Mouse (Mus musculus) forebrain, embryonic 11.5 days (tissue): ENCODE results near the gene Acvrl1. TPM values are rescaled to one million over a fixed set of nuclear protein-coding genes. Genes with fewer than 3 reads are reported as not detected.

Experiments used
- ATAC-seq: fragments of 200-750 bp; cut with Nextera tagmentation; replicated peaks from 2 replicates; pipeline ENCODE4 v1.8.0; 2017; ENCODE audit warnings: moderate TSS enrichment; ENCODE audit not compliant: low FRiP score
- DNase-seq: peaks from one replicate; pipeline ENCODE4 v3.0.0-alpha.2; 2017; ENCODE audit warnings: low spot score
- H3K27ac ChIP-seq: fragments of 300-500 bp; sonication (generic); 2 replicates; pipeline ENCODE4 v1.5.1; 2014; ENCODE audit warnings: low read depth, low read length
- H3K27me3 ChIP-seq: fragments of 300-500 bp; sonication (generic); 2 replicates; pipeline ENCODE4 v1.6.1; 2014; ENCODE audit warnings: mild to moderate bottlenecking, low read length, mixed read lengths; ENCODE audit not compliant: control insufficient read depth, insufficient read depth
- H3K36me3 ChIP-seq: fragments of 300-500 bp; sonication (generic); 2 replicates; pipeline ENCODE4 v1.6.1; 2014; ENCODE audit warnings: mild to moderate bottlenecking, low read length, moderate library complexity, mixed read lengths; ENCODE audit not compliant: control insufficient read depth, insufficient read depth
- H3K4me1 ChIP-seq: fragments of 300-500 bp; sonication (generic); replicated peaks from 2 replicates; pipeline ENCODE4 v1.6.1; 2014; ENCODE audit warnings: low read length, mixed read lengths; ENCODE audit not compliant: control insufficient read depth, insufficient read depth
- H3K4me2 ChIP-seq: fragments of 300-500 bp; sonication (generic); 2 replicates; pipeline ENCODE4 v1.6.1; 2014; ENCODE audit warnings: low read depth, mild to moderate bottlenecking, low read length, moderate library complexity, mixed read lengths; ENCODE audit not compliant: severe bottlenecking
- H3K4me3 ChIP-seq: fragments of 300-500 bp; sonication (generic); 2 replicates; pipeline ENCODE4 v1.5.1; 2014; ENCODE audit warnings: low read depth, low read length
- H3K9ac ChIP-seq: fragments of 300-500 bp; sonication (generic); 2 replicates; pipeline ENCODE4 v1.6.1; 2014; ENCODE audit warnings: low read length
- H3K9me3 ChIP-seq: fragments of 300-500 bp; sonication (generic); 2 replicates; pipeline ENCODE4 v1.6.1; 2016; ENCODE audit warnings: low read length, mixed read lengths; ENCODE audit not compliant: control insufficient read depth
- WGBS: fragments of 180-500 bp; shearing (Covaris S2); extraction: QIAGEN DNeasy Blood & Tissue Kit; methylation state at CpG from one replicate; pipeline ENCODE4 v1.1.7; 2014; 5-methylcytosine and 5-hydroxymethylcytosine counted together
- polyA plus RNA-seq: library from polyadenylated mRNA; unstranded; fragments of >200 nt; fragmentation: Nextera tagmentation; extraction: Ambion mirVana; gene quantifications from 2 replicates; pipeline ENCODE4 v1.2.1, GENCODE M21; 2014

Acvrl1 gene
- polyA plus RNA-seq, 1 experiment from 2014 or later, result 7.2 TPM

DNA sequence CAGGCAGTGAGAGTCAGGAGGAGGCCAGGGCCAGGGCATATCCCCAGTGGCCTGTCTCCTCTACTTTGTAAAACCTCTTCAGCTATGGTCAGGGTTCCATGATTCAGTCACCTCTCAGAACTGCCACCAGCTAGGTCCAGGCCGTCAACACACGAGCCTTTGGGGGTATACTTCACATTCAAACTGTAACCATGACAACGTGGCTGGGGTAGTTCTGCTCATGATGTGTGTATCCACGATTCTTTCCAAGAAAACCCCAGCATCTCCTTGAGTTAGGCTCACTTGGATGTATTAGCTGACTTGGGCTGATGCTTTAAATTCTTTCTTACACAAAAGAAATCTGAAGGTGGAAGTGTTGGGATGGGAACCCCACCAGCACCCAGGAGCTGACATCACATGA is 40.0 kb upstream of the Acvrl1 start:
- Histone ChIP-seq H3K27ac (no peak overlapping the region), H3K9me3 (no peaks in the 10 kb centered on the region), H3K27me3 (no peaks in the 10 kb centered on the region), H3K4me3 (no peak overlapping the region), H3K36me3 (no peaks in the 10 kb centered on the region), H3K4me1 (peaks cover 9% of the 10 kb centered on the region), H3K4me2 (no peak overlapping the region), H3K9ac (no peak overlapping the region)
- DNase-seq, result no peak
- no peak for ATAC-seq
- WGBS, result 51% methylated on average over 4 of the region's 4 CpGs

DNA sequence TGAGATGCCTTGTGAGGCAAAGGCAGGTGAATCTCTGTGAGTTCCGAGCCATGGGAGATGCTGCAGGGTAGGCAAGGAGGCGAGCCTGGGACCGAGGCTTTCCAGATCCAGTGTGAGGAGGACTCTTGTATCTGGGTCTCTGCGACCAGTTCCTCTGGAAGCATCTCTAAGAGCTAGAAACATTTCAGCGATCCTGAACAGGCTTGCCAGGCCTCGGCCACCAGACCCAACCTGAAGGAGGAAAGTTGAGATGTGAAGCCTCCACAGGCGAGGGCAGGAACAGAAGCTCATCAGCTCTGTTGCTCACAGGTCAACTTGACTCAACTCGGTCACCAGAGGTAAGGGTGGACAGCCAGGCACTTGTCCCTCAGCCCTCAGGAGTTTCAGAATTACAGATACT is 36.8 kb upstream of the Acvrl1 start:
- DNase-seq (no peak), ATAC-seq (no peak)
- Histone ChIP-seq H3K4me1 (peaks cover 12% of the 10 kb centered on the region), H3K9me3 (no peaks in the 10 kb centered on the region), H3K27me3 (no peaks in the 10 kb centered on the region), H3K4me2 (no peak overlapping the region), H3K4me3 (no peak overlapping the region), H3K9ac (no peak overlapping the region), H3K36me3 (no peaks in the 10 kb centered on the region), H3K27ac (no peak overlapping the region)
- WGBS, result 93% methylated on average over 8 of the region's 8 CpGs

DNA sequence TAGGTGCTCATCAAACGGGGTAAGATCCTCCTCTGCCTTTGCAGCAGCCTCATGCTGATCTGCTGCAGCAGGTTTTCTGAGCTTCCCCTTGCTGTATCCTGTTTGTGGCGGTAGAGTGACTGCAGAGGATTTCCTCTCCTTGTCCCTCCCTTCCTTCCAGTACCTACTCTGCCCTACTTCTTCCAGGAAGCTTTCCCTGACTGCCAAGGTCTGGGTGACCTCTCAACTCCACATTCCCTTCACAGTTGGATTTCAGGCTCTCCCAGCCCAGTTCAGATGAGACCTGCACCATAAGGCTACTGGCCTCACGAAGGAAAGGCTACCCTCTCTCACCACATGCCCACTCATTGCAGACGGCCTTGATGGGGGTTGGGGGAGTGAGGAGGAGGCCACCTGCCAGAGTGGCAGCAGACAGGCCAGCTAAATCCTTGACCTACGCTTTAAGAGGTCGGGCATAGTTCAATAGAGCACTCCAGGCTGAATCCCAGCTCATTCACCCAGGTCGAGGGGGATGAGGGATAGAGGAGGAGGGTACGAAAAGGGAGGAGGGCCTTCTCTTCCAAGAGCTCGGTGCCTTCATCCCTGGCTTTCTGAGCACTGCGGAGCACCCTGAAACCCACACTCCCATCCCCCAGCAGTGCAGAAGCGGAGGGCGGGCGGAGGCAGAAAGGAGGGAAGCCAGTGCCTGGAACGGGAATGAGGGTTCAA is 36.0 kb upstream of the Acvrl1 start:
- peaks cover 12% of the 10 kb centered on the region for H3K4me1 ChIP-seq
- peak overlapping the region; percentile 34; the same call in 1 of the 2 replicates for H3K4me2 ChIP-seq
- 15% methylated on average over 14 of the region's 14 CpGs for WGBS
- no peaks in the 10 kb centered on the region for H3K36me3 ChIP-seq
- no peak for DNase-seq
- H3K9me3 ChIP-seq, result no peaks in the 10 kb centered on the region
- H3K27me3 ChIP-seq, result no peaks in the 10 kb centered on the region
- peak; percentile 23 for ATAC-seq
- H3K27ac ChIP-seq, result peak overlapping the region; percentile 55
- 0 out of 2 replicates have a peak overlapping the region, but pooled peaks have one; percentile 11 for H3K4me3 ChIP-seq
- H3K9ac ChIP-seq, result peak overlapping the region; percentile 29

DNA sequence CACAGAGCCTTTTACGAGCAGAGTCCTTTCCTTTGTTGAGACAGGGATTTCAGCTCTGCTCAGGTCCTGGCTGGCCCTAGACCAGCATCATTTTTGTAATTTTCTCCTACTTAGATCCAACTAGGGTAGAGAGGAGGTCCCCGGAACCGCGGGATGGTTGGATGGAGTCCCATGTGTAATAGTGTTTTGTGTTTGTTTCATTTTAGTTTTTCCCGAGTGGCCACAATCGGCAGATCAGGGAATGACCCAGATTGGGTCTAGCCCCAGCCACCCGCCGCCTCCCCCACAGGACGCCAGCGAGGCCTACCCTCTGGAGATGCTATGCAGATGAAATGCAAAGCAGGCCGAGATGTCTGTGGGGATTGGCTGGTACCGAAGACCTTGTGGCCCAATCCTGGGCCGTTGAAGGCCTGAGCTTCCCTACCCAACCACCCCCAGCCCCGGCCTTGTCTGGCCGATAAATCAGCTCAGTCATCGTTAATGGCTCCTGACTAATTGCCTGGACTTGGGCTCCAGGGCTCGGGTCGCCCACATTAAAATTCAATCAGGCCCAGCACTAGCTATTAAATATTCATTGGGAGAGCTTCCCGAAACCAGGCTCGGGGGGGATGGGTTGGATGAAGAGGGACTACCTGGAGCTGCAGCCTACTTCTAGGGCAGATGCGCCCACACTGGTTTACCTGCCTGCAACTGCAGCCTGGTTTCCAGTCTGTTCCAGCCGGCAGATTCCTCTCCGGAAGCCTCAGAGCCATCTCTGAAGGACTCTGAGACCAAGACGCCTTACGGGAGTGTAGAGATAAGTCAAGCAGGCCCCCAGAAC is 35.3 kb upstream of the Acvrl1 start:
- WGBS, result 10% methylated on average over 25 of the region's 25 CpGs
- peaks cover 17% of the 10 kb centered on the region for H3K4me1 ChIP-seq
- no peaks in the 10 kb centered on the region for H3K36me3 ChIP-seq
- no peaks in the 10 kb centered on the region for H3K27me3 ChIP-seq
- no peaks in the 10 kb centered on the region for H3K9me3 ChIP-seq
- 0 out of 2 replicates have a peak overlapping the region, but pooled peaks have one; percentile 11 for H3K4me3 ChIP-seq
- peak overlapping the region; percentile 34 for H3K4me2 ChIP-seq
- DNase-seq (peak; percentile 81), ATAC-seq (peak; percentile 88)
- peak overlapping the region; percentile 29 for H3K9ac ChIP-seq
- peak overlapping the region; percentile 55 for H3K27ac ChIP-seq

DNA sequence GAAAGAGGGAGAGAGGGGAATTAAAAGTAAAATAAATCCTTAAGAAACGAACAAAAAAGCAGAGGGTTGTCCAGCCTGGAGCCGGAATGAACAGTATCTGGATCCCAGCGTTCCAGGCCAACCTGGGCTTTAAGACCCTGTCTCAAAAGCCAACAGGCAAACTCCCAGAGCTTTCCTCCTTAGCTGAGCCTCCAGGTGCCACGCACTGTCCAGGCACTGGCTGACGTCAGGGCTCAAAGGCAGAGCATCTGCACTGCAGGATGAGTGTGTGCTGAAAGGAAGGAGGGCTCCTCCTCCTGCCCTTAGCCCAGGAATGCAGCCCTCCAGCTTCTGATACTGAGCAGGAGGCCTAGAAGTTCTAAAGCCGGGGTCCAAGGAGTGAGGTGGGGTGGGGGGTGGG is 34.3 kb upstream of the Acvrl1 start:
- Histone ChIP-seq H3K4me3 (no peak overlapping the region), H3K27me3 (no peaks in the 10 kb centered on the region), H3K9me3 (no peaks in the 10 kb centered on the region), H3K4me1 (peaks cover 20% of the 10 kb centered on the region), H3K27ac (no peak overlapping the region), H3K36me3 (no peaks in the 10 kb centered on the region), H3K4me2 (no peak overlapping the region), H3K9ac (no peak overlapping the region)
- ATAC-seq, result no peak
- no peak for DNase-seq
- 33% methylated on average over 6 of the region's 6 CpGs for WGBS

DNA sequence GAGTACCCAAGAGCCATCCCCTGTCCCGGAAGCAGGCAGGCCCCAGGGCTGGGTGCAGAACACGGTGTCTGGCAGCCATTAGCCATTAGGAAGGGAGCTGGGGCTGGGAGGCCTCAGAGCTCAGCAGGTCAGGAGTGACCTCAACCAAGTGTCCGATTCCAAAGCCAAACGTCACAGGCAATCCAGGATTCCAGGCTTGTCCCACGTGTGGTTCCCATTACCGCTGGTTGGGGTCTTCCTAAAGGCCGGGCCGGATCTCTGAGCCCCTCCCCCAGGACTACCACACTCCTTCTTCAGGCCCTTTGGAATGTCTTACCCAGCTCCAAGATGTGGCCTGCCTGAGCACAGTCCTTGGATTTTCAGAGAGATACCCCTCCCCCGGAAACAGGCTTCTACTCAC is 33.3 kb upstream of the Acvrl1 start:
- no peak for DNase-seq
- Histone ChIP-seq H3K27me3 (no peaks in the 10 kb centered on the region), H3K4me2 (no peak overlapping the region), H3K4me3 (no peak overlapping the region), H3K9me3 (no peaks in the 10 kb centered on the region), H3K27ac (no peak overlapping the region), H3K4me1 (peaks cover 20% of the 10 kb centered on the region), H3K36me3 (no peaks in the 10 kb centered on the region), H3K9ac (no peak overlapping the region)
- 53% methylated on average over 9 of the region's 9 CpGs for WGBS
- ATAC-seq, result no peak

DNA sequence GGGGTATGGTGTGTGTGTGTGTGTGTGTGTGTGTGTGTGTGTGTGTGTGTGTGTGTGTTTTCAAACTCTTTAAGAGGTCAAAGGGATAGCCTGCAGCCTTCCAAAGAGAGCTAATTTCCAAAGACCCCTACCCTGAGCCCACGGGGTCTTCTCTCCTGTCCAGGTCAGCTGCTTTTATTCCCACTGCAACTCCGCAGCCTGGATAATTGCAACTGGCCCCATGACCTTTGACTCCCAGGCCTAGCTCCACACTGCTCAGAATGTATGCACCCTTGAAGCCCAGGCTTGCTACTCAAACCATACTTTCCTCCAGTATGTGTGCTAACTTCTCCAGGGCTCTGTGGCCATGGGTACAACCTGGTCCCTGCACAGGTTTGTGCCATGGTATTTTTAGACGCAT is 32.9 kb upstream of the Acvrl1 start:
- H3K9me3 ChIP-seq, result no peaks in the 10 kb centered on the region
- no peak overlapping the region for H3K27ac ChIP-seq
- H3K4me2 ChIP-seq, result no peak overlapping the region
- H3K27me3 ChIP-seq, result no peaks in the 10 kb centered on the region
- ATAC-seq (no peak), DNase-seq (no peak)
- no peaks in the 10 kb centered on the region for H3K36me3 ChIP-seq
- H3K4me3 ChIP-seq, result no peak overlapping the region
- peaks cover 20% of the 10 kb centered on the region for H3K4me1 ChIP-seq
- H3K9ac ChIP-seq, result no peak overlapping the region
- WGBS, result 51% methylated on average over 3 of the region's 3 CpGs

DNA sequence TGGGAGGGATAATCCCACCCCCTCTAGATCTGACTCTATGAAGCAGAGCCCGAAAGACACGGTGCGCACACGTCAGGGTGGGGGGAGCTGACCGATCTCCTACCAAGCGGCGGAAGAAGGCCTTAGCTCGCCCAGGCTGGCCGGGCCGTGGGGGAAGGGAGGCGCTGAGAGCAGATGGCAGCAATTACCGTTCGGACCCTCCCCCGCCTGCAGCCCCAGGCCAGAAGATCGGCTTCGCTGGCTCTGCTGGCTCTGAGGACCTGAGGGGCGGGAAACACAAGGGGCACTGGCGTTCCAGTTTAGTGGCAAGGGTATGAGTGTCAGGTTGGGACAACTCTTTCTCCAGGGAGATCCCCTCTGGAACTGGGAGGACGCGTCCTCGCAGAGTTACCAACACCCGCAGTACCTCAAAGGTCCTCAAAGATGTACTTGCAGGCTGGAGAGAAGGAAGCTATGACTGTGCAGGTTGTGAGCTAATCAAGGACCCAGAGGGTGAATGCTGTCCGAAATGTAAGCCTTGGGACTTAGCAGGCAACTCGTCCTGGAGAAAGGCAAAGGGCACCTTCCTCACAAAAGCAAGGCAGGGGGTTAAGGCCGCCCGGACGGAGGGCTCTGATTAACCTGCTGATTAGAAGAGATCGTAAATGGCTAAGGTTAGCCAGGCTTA is 30.2 kb upstream of the Acvrl1 start:
- Histone ChIP-seq H3K9ac (peak overlapping the region; percentile 33; the same call in 1 of the 2 replicates), H3K4me2 (peak overlapping the region; percentile 36), H3K9me3 (no peaks in the 10 kb centered on the region), H3K36me3 (no peaks in the 10 kb centered on the region), H3K27ac (no peak overlapping the region), H3K4me3 (no peak overlapping the region), H3K27me3 (no peaks in the 10 kb centered on the region), H3K4me1 (peaks cover 12% of the 10 kb centered on the region)
- WGBS, result under 1% methylated on average over 28 of the region's 28 CpGs
- peak; percentile 87 for DNase-seq
- peak; percentile 66 for ATAC-seq
